Mouse (Mus musculus) ovary, postnatal 14 days (tissue): Measurements from ENCODE around the gene Olfr1475.
"Not testable (repeated sequence)": the region's sequence is repeated elsewhere in the genome, so short reads cannot be mapped to it uniquely, and the experiment has no call there.

Experiments used
- DNase-seq: peaks from one replicate; pipeline ENCODE4 v3.0.0; 2022; ENCODE audit warnings: low spot score

The Olfr1475 gene

DNA sequence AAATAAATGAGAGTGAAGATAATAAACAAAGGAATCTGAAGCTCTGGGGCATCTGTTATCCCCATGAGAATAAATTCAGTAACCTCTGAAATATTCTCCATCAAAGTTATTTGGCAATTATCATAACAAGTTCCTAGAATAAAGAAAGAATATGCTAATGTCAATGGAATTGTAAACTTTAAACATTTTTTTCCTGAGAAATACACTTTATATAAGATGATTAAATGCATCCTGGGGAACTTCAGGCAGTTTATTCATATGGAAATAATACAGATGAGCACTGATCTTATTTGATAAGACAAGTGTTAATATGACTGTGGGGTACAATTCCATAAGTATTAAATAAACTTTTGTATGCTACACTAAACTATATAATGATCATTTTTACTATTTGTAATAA is at the start of gene Olfr1475:
Gene Olfr1475, minus strand, starts transcription at position 101 of the 400 bp plus-strand sequence.
- DNase-seq: no peak

GRCm38 (mm10) chr19:13527613-13528012 is 47.6 kb upstream of the Olfr1475 start, which contains the start of gene Olfr1480:
Gene Olfr1480, plus strand, starts transcription at chr19:13527913.
- DNase-seq: no peak

GRCm38 (mm10) chr19:13500246-13500645 is 20.2 kb upstream of the Olfr1475 start, which contains the start of gene Olfr1477:
Gene Olfr1477, plus strand, starts transcription at chr19:13500546.
- no peak for DNase-seq

- DNase-seq: not testable (repeated sequence)
Measured at GRCm38 (mm10) chr19:13469265-13469664, 10.7 kb downstream of the Olfr1475 start, which contains the start of gene Olfr1474. Gene Olfr1474, plus strand, starts transcription at chr19:13469565.

DNA sequence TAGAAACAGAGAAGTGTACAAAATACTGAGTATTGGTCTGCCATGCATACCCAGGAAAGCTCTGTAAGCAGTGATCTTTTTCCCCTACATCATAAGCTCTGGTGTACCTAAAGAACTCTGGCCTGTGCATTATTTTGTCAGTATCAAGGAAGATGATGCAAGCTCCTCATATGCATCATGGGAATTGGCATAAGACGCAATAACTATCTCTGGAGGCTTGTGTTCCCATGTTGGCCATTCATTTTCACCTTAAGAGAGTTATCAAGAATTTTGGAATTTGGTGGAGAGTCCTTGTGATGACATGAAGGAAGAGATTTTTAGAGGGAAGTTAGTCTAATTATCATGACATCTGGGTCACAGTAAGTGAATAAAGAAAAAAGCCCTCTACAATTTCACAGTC is 24.0 kb downstream of the Olfr1475 start, which contains the start of gene Olfr1472:
Gene Olfr1472, minus strand, starts transcription at position 101 of the 400 bp plus-strand sequence.
- DNase-seq: no peak

DNA sequence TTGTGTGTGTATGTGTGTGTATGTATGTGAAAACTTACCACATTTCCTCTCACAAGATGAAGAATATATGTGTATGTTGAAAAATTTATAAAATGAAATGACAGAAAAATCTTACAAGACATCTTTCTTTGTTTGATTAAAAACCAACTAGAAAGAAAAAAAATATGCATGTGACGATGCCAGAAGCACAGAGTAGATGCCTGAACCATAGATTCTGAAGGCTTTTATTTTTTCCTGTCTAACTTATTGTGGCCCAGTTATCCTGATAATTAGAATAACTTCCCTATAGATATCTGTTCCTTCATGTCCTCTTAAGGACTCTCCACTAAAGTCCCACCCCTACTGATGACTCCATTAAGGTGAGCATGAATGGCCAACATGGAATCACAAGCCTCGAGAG is 36.9 kb downstream of the Olfr1475 start, which contains the start of gene Olfr1471:
Gene Olfr1471, plus strand, starts transcription at position 301 of the 400 bp plus-strand sequence.
- DNase-seq: not testable (repeated sequence)
